Mouse (Mus musculus): ENCODE data around the gene Dapk2. TPM values are rescaled to one million over a fixed set of nuclear protein-coding genes. Genes with fewer than 3 reads are reported as not detected.
A peak's percentile ranks its signal among the peaks of the same experiment; 100 is the strongest.

Gene Dapk2
- total and polyA plus RNA-seq, 3 experiments: 7.5 to 24.4 (median 9.8) TPM

- peaks cover 64% of the 10 kb centered on the region for H3K4me1 ChIP-seq (ENCODE audit: insufficient read depth, low read depth, low read length)
Observed at GRCm38 (mm10) chr9:66177975-66178374, 20.0 kb downstream of the Dapk2 start.

GRCm38 (mm10) chr9:66179795-66180194, 21.8 kb downstream of the Dapk2 start:
- peaks cover 77% of the 10 kb centered on the region for H3K4me1 ChIP-seq (ENCODE audit: insufficient read depth, low read depth, low read length)
- H3K36me3 ChIP-seq (replicated peaks): peaks cover 50% of the 10 kb centered on the region

More at GRCm38 (mm10) chr9:66177975-66178374, 20.0 kb downstream of the Dapk2 start:
- Histone ChIP-seq H3K9me3 (replicated peaks) (peaks cover 9% of the 10 kb centered on the region), H3K4me3 (ENCODE audit: low read depth, low read length) (no peak overlapping the region), H3K36me3 (replicated peaks) (peaks cover 58% of the 10 kb centered on the region), H3K27me3 (ENCODE audit: insufficient read depth, low read length) (no peaks in the 10 kb centered on the region)
- TF ChIP-seq TAL1 (conservative IDR thresholded peaks at IDR 0.05; ENCODE audit: low read depth, low read length) (no peak), GATA2 (IDR thresholded peaks at IDR 0.05; ENCODE audit: borderline replicate concordance, low read depth, low read length) (no peak), GATA1 (IDR thresholded peaks at IDR 0.05; ENCODE audit: borderline replicate concordance, low read length) (no peak), CTCF (IDR thresholded peaks at IDR 0.05; ENCODE audit: low read depth, low read length) (no peak)
- DNase-seq (ENCODE audit: low spot score) (no peak), ATAC-seq (ENCODE audit: extremely low read depth, insufficient number of reproducible peaks, low FRiP score, poor library complexity, severe bottlenecking) (no peak)

GRCm38 (mm10) chr9:66181126-66181825, 23.3 kb downstream of the Dapk2 start:
- no peak for TF ChIP-seq TAL1 (conservative IDR thresholded peaks at IDR 0.05; ENCODE audit: low read depth, low read length)
- TF ChIP-seq GATA2 (IDR thresholded peaks at IDR 0.05; ENCODE audit: borderline replicate concordance, low read depth, low read length): no peak
- no peak for TF ChIP-seq POLR2AphosphoS5 (IDR thresholded peaks at IDR 0.05; ENCODE audit: insufficient replicate concordance, low read depth, low read length)
- TF ChIP-seq GATA1 (IDR thresholded peaks at IDR 0.05; ENCODE audit: borderline replicate concordance, low read length): no peak
- TF ChIP-seq CTCF (IDR thresholded peaks at IDR 0.05; ENCODE audit: low read depth, low read length): no peak
- Histone ChIP-seq H3K4me1 (ENCODE audit: insufficient read depth, low read depth, low read length) (peaks cover 78% of the 10 kb centered on the region), H3K9me3 (replicated peaks) (no peaks in the 10 kb centered on the region), H3K36me3 (replicated peaks) (peaks cover 38% of the 10 kb centered on the region), H3K4me3 (ENCODE audit: low read depth, low read length) (peak overlapping the region; percentile 66), H3K27me3 (ENCODE audit: insufficient read depth, low read length) (no peaks in the 10 kb centered on the region)
- peak; percentile 58 for ATAC-seq (ENCODE audit: extremely low read depth, insufficient number of reproducible peaks, low FRiP score, poor library complexity, severe bottlenecking)
- peak; percentile 73 for DNase-seq (ENCODE audit: low spot score)

More at GRCm38 (mm10) chr9:66179795-66180194, 21.8 kb downstream of the Dapk2 start:
- Histone ChIP-seq H3K4me3 (ENCODE audit: low read depth, low read length) (peak overlapping the region; percentile 44; the same call in 1 of the 2 replicates), H3K9me3 (replicated peaks) (no peaks in the 10 kb centered on the region), H3K27me3 (ENCODE audit: insufficient read depth, low read length) (no peaks in the 10 kb centered on the region)
- no peak for ATAC-seq (ENCODE audit: extremely low read depth, insufficient number of reproducible peaks, low FRiP score, poor library complexity, severe bottlenecking)
- DNase-seq (ENCODE audit: low spot score): no peak
- TF ChIP-seq CTCF (IDR thresholded peaks at IDR 0.05; ENCODE audit: low read depth, low read length): no peak
- TF ChIP-seq GATA1 (IDR thresholded peaks at IDR 0.05; ENCODE audit: borderline replicate concordance, low read length): no peak
- TF ChIP-seq POLR2AphosphoS5 (IDR thresholded peaks at IDR 0.05; ENCODE audit: insufficient replicate concordance, low read depth, low read length): no peak
- no peak for TF ChIP-seq TAL1 (conservative IDR thresholded peaks at IDR 0.05; ENCODE audit: low read depth, low read length)
- TF ChIP-seq GATA2 (IDR thresholded peaks at IDR 0.05; ENCODE audit: borderline replicate concordance, low read depth, low read length): no peak

- DNase-seq (ENCODE audit: low spot score): peak; percentile 77
- no peaks in the 10 kb centered on the region for H3K9me3 ChIP-seq (replicated peaks)
- H3K27me3 ChIP-seq (ENCODE audit: insufficient read depth, low read length): no peaks in the 10 kb centered on the region
- TF ChIP-seq GATA1 (IDR thresholded peaks at IDR 0.05; ENCODE audit: borderline replicate concordance, low read length) (no peak), POLR2AphosphoS5 (IDR thresholded peaks at IDR 0.05; ENCODE audit: insufficient replicate concordance, low read depth, low read length) (no peak), TAL1 (conservative IDR thresholded peaks at IDR 0.05; ENCODE audit: low read depth, low read length) (peak; percentile 93), CTCF (IDR thresholded peaks at IDR 0.05; ENCODE audit: low read depth, low read length) (no peak)
- ATAC-seq (ENCODE audit: extremely low read depth, insufficient number of reproducible peaks, low FRiP score, poor library complexity, severe bottlenecking): peak; percentile 77
- H3K36me3 ChIP-seq (replicated peaks): peaks cover 34% of the 10 kb centered on the region
- peaks cover 83% of the 10 kb centered on the region for H3K4me1 ChIP-seq (ENCODE audit: insufficient read depth, low read depth, low read length)
- H3K4me3 ChIP-seq (ENCODE audit: low read depth, low read length): peak overlapping the region; percentile 66
Observed at GRCm38 (mm10) chr9:66181826-66182678, 24.0 kb downstream of the Dapk2 start.

GRCm38 (mm10) chr9:66182679-66182993, 24.6 kb downstream of the Dapk2 start:
- Histone ChIP-seq H3K27me3 (ENCODE audit: insufficient read depth, low read length) (no peaks in the 10 kb centered on the region), H3K36me3 (replicated peaks) (peaks cover 28% of the 10 kb centered on the region), H3K4me1 (ENCODE audit: insufficient read depth, low read depth, low read length) (peaks cover 84% of the 10 kb centered on the region), H3K4me3 (ENCODE audit: low read depth, low read length) (peak overlapping the region; percentile 66; the same call in 1 of the 2 replicates), H3K9me3 (replicated peaks) (no peaks in the 10 kb centered on the region)
- TF ChIP-seq CTCF (IDR thresholded peaks at IDR 0.05; ENCODE audit: low read depth, low read length) (no peak), GATA2 (IDR thresholded peaks at IDR 0.05; ENCODE audit: borderline replicate concordance, low read depth, low read length) (no peak), GATA1 (IDR thresholded peaks at IDR 0.05; ENCODE audit: borderline replicate concordance, low read length) (no peak), POLR2AphosphoS5 (IDR thresholded peaks at IDR 0.05; ENCODE audit: insufficient replicate concordance, low read depth, low read length) (no peak), TAL1 (conservative IDR thresholded peaks at IDR 0.05; ENCODE audit: low read depth, low read length) (no peak)
- no peak for DNase-seq (ENCODE audit: low spot score)
- no peak for ATAC-seq (ENCODE audit: extremely low read depth, insufficient number of reproducible peaks, low FRiP score, poor library complexity, severe bottlenecking)

GRCm38 (mm10) chr9:66183023-66183422, 25.0 kb downstream of the Dapk2 start:
- Histone ChIP-seq H3K4me3 (ENCODE audit: low read depth, low read length) (peak overlapping the region; percentile 66; the same call in 1 of the 2 replicates), H3K4me1 (ENCODE audit: insufficient read depth, low read depth, low read length) (peaks cover 86% of the 10 kb centered on the region), H3K27me3 (ENCODE audit: insufficient read depth, low read length) (no peaks in the 10 kb centered on the region), H3K36me3 (replicated peaks) (peaks cover 24% of the 10 kb centered on the region), H3K9me3 (replicated peaks) (no peaks in the 10 kb centered on the region)
- no peak for ATAC-seq (ENCODE audit: extremely low read depth, insufficient number of reproducible peaks, low FRiP score, poor library complexity, severe bottlenecking)
- DNase-seq (ENCODE audit: low spot score): no peak
- no peak for TF ChIP-seq TAL1 (conservative IDR thresholded peaks at IDR 0.05; ENCODE audit: low read depth, low read length)
- TF ChIP-seq POLR2AphosphoS5 (IDR thresholded peaks at IDR 0.05; ENCODE audit: insufficient replicate concordance, low read depth, low read length): no peak
- no peak for TF ChIP-seq GATA1 (IDR thresholded peaks at IDR 0.05; ENCODE audit: borderline replicate concordance, low read length)
- no peak for TF ChIP-seq CTCF (IDR thresholded peaks at IDR 0.05; ENCODE audit: low read depth, low read length)
- no peak for TF ChIP-seq GATA2 (IDR thresholded peaks at IDR 0.05; ENCODE audit: borderline replicate concordance, low read depth, low read length)

Measured in G1E (cell line).